Mouse (Mus musculus): ENCODE measurements around the gene Tnfaip3.

The Tnfaip3 gene

DNA sequence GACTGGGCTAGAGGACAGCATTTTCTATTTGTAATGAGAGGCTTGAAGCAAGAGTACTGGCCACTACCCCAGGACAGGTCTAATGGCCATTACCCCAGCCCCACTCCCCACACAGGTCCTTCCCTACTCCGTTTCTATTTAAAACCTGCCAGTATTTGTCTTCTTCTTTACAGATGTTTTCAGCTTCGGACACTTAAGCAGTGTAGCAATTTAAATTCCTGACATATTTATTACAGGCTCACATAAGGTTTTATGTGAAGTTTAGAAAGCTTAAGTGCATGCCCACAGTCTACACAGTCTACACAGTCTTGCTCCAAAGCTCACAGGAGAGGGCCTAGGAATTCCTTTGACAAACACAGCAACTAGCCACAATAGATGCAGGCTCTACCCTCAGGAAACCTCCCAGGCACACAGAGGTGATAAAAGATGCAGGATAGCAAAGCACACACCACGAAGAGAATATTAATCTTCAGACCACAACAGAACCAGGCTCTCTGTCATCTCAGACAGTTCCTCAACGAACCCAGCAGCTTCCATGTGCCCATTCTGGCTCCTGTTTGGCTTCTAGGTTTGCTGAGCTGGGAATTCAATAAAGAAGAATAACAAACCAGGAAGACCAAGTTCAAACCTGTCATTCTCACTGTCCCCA, 1.5 kb upstream of the Tnfaip3 start:
- in situ Hi-C loops (cut with MboI; ENCODE audit: unreplicated experiment in 2 of 2), result loop anchor here (5.0 to 10.0 kb wide), 5 partner anchors 62 to 678 kb away; no protein-coding TSS in a partner anchor

- in situ Hi-C loops (cut with MboI; ENCODE audit: unreplicated experiment in 2 of 2), result loop anchor here (5.0 to 10.0 kb wide), 8 partner anchors 60 to 680 kb away; no protein-coding TSS in a partner anchor
These were observed 838 bp downstream of the Tnfaip3 start for GRCm38 (mm10) chr10:19014381-19015256.

- in situ Hi-C loops (cut with MboI; ENCODE audit: unreplicated experiment in 2 of 2), result loop anchor here (5.0 to 10.0 kb wide), 5 partner anchors 59 to 681 kb away; no protein-coding TSS in a partner anchor
These were observed 2.1 kb downstream of the Tnfaip3 start for GRCm38 (mm10) chr10:19013351-19013750.

DNA sequence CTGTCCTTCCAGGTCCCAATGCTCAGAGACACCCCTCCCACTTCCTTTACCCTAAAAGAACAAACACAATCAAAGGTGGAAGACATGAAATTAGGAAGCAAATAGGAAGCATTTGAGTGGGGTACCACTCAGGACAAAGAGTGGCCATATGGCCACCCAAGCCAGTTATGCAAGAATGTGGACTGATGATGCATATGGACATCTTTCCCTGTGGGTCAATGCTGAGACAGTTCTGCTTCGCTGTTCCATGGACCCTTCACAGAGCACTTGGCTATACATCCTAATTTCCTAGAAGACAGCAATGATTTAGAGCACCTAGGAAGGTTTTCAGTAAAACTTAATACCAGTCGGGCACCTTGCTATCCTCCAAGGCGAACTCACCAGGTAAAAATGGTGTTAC, 2.8 kb downstream of the Tnfaip3 start:
- in situ Hi-C loops (cut with MboI; ENCODE audit: unreplicated experiment in 2 of 2), result loop anchor here (5.0 to 10.0 kb wide), 5 partner anchors 58 to 682 kb away; no protein-coding TSS in a partner anchor

GRCm38 (mm10) chr10:19011832-19012440, 3.5 kb downstream of the Tnfaip3 start:
- in situ Hi-C loops (cut with MboI; ENCODE audit: unreplicated experiment in 2 of 2), result loop anchor here (5.0 to 10.0 kb wide), 5 partner anchors 57 to 683 kb away; no protein-coding TSS in a partner anchor

DNA sequence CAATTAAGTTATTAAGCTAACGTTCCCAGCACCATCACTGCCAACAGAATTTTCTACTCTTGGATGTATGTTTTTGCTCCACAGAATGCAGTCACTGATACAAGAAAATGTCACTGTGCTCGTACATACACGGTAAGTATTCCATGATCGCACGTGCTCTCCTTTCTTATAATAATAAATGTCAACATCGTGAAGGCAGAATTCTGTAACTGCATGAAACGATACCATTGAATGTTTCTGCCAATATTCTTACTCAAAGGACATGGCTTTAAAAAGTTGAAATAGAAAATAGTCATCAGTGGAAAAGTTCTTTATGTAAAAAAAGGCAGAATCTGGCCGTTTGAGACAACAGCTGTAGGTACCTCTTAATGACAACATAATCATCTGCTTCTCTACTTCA, 5.0 kb downstream of the Tnfaip3 start:
- in situ Hi-C loops (cut with MboI; ENCODE audit: unreplicated experiment in 2 of 2), result loop anchor here (5.0 to 10.0 kb wide), 5 partner anchors 56 to 684 kb away; no protein-coding TSS in a partner anchor

- in situ Hi-C loops (cut with MboI; ENCODE audit: unreplicated experiment in 2 of 2), result no loop called here
These were observed 6.2 kb downstream of the Tnfaip3 start for GRCm38 (mm10) chr10:19009186-19009672.

- in situ Hi-C loops (cut with MboI; ENCODE audit: unreplicated experiment in 2 of 2), result no loop called here
These were observed 6.9 kb downstream of the Tnfaip3 start for GRCm38 (mm10) chr10:19008607-19008940.

- in situ Hi-C loops (cut with MboI; ENCODE audit: unreplicated experiment in 2 of 2), result no loop called here
These were observed 7.4 kb downstream of the Tnfaip3 start for GRCm38 (mm10) chr10:19007897-19008606.

DNA sequence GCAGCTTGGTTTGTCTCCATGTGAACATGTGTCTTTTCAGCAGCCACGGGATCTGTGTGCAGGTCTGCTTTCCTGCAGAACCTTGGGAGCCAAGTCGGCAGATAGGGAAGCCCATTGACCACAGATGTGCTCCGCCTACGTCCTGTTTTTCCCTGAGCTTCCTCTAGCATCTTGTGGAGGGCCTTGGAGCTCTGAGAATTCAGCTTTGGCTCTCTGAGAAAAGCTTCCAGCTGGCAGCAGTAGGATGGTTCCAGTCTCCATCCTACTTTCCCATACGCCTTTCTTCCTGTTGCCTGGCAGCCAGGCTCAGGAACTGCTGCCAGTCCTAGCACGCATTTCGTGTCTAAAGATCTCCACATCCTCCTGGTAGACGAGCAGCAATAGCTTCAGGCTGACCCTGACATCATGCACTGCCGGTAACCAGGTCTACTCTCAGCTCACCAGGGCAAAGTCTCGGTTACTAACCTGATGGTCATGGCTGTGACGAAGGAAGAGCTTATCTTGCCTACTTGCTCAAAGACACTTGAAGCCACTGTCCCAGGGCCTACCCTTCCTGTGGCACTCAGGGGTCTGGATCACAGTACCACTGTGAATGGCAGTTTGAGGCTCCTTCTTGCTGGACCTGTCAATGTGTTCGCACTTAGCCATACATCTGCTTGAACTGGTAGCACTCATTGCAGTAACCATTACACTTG, 13.2 kb downstream of the Tnfaip3 start:
- in situ Hi-C loops (cut with MboI; ENCODE audit: unreplicated experiment in 2 of 2), result no loop called here

GRCm38 (mm10) chr10:18999427-18999826, 16.0 kb downstream of the Tnfaip3 start:
- in situ Hi-C loops (cut with MboI; ENCODE audit: unreplicated experiment in 2 of 2), result loop anchor here in 1 of 2 experiments (5.0 kb wide), 1 partner anchor 188 kb away; no protein-coding TSS in a partner anchor

DNA sequence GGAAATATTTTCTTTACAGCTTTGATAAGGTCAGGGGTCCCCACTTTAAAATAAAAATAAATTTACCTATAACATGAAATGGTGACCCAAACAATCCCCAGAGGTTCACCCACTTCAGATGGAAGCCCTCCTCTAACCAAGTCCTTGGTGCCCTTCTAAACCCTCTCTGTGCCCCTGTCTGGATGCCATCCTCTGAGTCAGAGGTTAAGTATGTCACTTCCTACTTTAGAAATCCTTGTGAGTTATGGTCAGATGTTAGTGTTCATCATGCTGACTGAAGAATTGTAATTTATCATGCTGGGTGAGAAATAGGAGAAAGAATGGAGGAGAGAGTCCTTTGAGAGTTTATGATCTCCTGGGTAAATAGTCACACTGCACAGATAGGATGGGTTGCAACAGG, 19.1 kb downstream of the Tnfaip3 start:
- in situ Hi-C loops (cut with MboI; ENCODE audit: unreplicated experiment in 2 of 2), result loop anchor here in 1 of 2 experiments (5.0 kb wide), 1 partner anchor 191 kb away; no protein-coding TSS in a partner anchor

DNA sequence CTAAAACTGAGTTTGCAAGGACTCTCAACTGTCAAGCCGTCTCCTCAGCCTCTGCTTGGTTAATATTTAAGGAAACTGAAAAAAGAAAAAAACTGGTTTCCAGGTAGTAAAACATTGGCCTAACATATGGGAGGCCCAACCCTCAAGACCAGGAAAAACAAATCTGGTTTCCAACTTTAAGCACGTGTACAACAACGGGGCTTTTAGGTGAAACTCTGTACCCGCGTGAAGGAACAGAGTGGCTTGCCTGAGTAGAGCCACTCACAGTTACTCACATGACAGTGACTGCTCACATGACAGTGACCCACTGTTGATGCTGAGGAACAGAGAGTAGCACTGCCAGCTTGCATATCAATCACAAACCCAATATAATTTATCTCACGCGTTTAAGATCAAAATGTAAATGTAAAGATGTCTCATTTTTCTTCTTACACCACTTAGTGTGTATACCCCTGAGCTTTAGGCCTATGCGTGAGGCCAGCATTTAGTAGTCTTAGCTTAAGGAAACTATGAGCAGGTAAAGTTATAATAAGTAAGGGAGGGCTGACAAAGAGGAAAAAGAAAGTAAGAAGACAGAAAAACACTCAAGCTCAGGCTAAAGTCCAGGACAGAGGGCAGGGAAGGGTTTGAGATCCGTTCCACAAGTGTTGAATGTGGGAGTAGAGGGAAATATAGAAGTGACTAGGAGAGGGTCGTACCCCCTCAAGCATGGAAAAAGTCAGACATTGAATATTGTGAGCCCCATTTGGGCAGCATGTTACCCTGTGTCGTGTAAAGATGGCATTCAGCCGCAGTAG, 19.8 kb downstream of the Tnfaip3 start:
- in situ Hi-C loops (cut with MboI; ENCODE audit: unreplicated experiment in 2 of 2), result loop anchor here in 1 of 2 experiments (5.0 kb wide), 1 partner anchor 192 kb away; no protein-coding TSS in a partner anchor

DNA sequence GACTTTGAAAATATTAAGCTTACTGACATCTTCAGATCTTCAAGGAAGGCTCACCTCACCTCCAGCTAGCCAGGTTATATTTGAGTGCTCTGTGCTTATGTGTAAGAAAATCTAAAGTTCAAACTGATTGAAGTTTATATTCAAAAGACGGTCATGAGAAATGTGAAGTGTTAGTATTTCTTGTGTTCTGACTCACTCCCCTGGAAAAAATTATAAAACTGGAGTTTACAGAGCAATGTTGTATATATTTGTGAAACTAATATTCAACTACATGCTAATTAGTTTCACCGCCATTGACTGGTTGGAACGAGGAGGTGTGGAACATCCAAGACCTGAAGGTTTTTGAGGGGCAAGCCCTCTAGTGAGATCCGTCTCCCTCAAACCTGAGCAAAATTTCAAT, 22.5 kb downstream of the Tnfaip3 start:
- in situ Hi-C loops (cut with MboI; ENCODE audit: unreplicated experiment in 2 of 2), result no loop called here

DNA sequence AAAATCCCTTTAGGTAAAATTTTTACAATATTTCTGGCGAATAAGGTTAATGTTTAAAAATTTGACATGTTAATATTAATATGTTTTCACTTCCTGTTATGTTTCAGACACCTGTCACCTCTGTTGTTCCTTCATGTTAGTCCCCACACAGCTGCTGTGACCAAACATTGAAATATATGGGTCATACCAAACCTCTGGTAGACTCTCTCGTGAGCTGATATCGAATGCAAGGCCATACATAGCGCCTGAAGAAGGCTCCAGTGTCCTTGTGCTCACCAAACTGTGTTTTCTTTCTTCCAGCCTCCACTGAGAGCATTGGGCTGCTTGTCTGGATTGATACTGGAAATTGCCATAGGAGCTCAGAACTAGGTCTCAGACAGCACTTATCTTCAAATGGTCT, 24.4 kb downstream of the Tnfaip3 start:
- in situ Hi-C loops (cut with MboI; ENCODE audit: unreplicated experiment in 2 of 2), result no loop called here

DNA sequence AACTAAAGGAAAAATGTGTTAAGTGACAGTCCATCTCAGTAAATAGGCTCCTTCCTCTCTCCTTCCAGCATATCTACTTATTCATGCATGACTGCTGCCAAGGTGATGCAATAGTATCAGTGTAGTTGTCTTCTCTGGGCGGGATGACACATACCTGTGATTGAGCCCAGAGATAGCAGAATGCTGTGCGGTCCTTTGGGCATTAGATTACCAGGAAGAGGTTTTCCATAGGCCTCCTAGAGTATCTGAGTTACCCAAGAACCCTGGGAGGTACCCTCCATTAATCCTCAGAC, 27.6 kb downstream of the Tnfaip3 start:
- in situ Hi-C loops (cut with MboI; ENCODE audit: unreplicated experiment in 2 of 2), result no loop called here

- in situ Hi-C loops (cut with MboI; ENCODE audit: unreplicated experiment in 2 of 2), result no loop called here
These were observed 28.2 kb downstream of the Tnfaip3 start for GRCm38 (mm10) chr10:18987046-18987906.

DNA sequence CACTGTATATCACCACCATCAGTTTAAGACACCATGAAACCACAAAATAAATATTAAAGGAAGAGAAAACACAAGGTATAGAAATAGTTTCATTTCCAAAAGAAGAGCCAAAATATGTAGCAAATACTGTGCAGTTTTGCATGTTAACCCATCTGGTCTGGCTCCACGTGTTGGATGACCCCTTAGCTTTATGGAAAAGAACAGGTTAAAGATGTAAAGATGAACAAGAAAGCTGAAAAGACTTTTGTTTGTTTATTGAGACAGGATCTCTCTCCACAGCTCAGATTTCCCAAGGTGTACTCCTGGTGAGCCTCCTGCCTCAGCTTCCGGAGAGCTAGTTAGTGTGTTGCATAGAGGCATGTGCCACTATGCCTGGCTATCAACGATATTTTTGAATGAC, 29.9 kb downstream of the Tnfaip3 start:
- in situ Hi-C loops (cut with MboI; ENCODE audit: unreplicated experiment in 2 of 2), result no loop called here
